Mouse (Mus musculus) hindbrain, embryonic 12.5 days (tissue): ENCODE results near the gene Wdr86. TPM values are rescaled to one million over a fixed set of nuclear protein-coding genes. Genes with fewer than 3 reads are reported as not detected.

Experiments
- ATAC-seq: fragments of 200-750 bp; cut with Nextera tagmentation; 2 replicates; pipeline ENCODE4 v1.8.0; 2017; ENCODE audit warnings: moderate TSS enrichment; ENCODE audit not compliant: low FRiP score
- H3K27ac ChIP-seq: fragments of 300-500 bp; sonication (generic); 2 replicates; pipeline ENCODE4 v1.5.1; 2016; ENCODE audit warnings: mild to moderate bottlenecking
- H3K27me3 ChIP-seq: fragments of 300-500 bp; sonication (generic); 2 replicates; pipeline ENCODE4 v1.6.1; 2016; ENCODE audit warnings: mild to moderate bottlenecking
- H3K36me3 ChIP-seq: fragments of 300-500 bp; sonication (generic); 2 replicates; pipeline ENCODE4 v1.6.1; 2016; ENCODE audit warnings: mild to moderate bottlenecking
- H3K4me1 ChIP-seq: fragments of 300-500 bp; sonication (generic); 2 replicates; pipeline ENCODE4 v1.6.1; 2016
- H3K4me2 ChIP-seq: fragments of 300-500 bp; sonication (generic); replicated peaks from 2 replicates; pipeline ENCODE4 v1.6.1; 2016; ENCODE audit warnings: mild to moderate bottlenecking
- H3K4me3 ChIP-seq: fragments of 300-500 bp; sonication (generic); 2 replicates; pipeline ENCODE4 v1.5.1; 2016; ENCODE audit warnings: mild to moderate bottlenecking
- H3K9ac ChIP-seq: fragments of 300-500 bp; sonication (generic); 2 replicates; pipeline ENCODE4 v1.6.1; 2016; ENCODE audit warnings: mild to moderate bottlenecking, moderate library complexity
- H3K9me3 ChIP-seq: fragments of 300-500 bp; sonication (generic); replicated peaks from 2 replicates; pipeline ENCODE4 v1.6.1; 2016; ENCODE audit warnings: mild to moderate bottlenecking
- WGBS: fragments of 180-500 bp; shearing (Covaris S2); methylation state at CpG from one replicate; pipeline ENCODE4 v1.1.7; 2016; 5-methylcytosine and 5-hydroxymethylcytosine counted together
- polyA plus RNA-seq: library from polyadenylated mRNA; unstranded; fragments of >200 nt; fragmentation: Nextera tagmentation; extraction: Ambion mirVana; gene quantifications from 2 replicates; pipeline ENCODE4 v1.2.1, GENCODE M21; 2016

Wdr86 gene
- polyA plus RNA-seq, 1 experiment from 2014 or later, result 17.7 TPM

- 2% methylated on average over 56 of the region's 59 CpGs for WGBS
- Histone ChIP-seq H3K4me2 (peak overlapping the region; percentile 85), H3K27ac (peak overlapping the region; percentile 80), H3K4me1 (peaks cover 32% of the 10 kb centered on the region), H3K4me3 (peak overlapping the region; percentile 54), H3K9me3 (no peaks in the 10 kb centered on the region), H3K27me3 (no peaks in the 10 kb centered on the region), H3K9ac (peak overlapping the region; percentile 76), H3K36me3 (no peaks in the 10 kb centered on the region)
- ATAC-seq, result peak; percentile 78
These were observed 20.1 kb upstream of the Wdr86 start for GRCm38 (mm10) chr5:24750321-24751304.

- Histone ChIP-seq H3K9me3 (no peaks in the 10 kb centered on the region), H3K4me3 (peak overlapping the region; percentile 54), H3K4me1 (peaks cover 30% of the 10 kb centered on the region), H3K4me2 (peak overlapping the region; percentile 85), H3K36me3 (no peaks in the 10 kb centered on the region), H3K27me3 (no peaks in the 10 kb centered on the region), H3K9ac (peak overlapping the region; percentile 76; the same call in 1 of the 2 replicates), H3K27ac (no peak overlapping the region)
- no peak; the same call in 1 of the 2 replicates for ATAC-seq
- WGBS, result 55% methylated on average over 5 of the region's 5 CpGs
These were observed 19.2 kb upstream of the Wdr86 start for GRCm38 (mm10) chr5:24749731-24750130.

- WGBS, result 13% methylated on average over 6 of the region's 6 CpGs
- Histone ChIP-seq H3K27me3 (no peaks in the 10 kb centered on the region), H3K4me2 (no peak overlapping the region), H3K9me3 (no peaks in the 10 kb centered on the region), H3K4me3 (no peak overlapping the region), H3K4me1 (peaks cover 30% of the 10 kb centered on the region), H3K27ac (no peak overlapping the region), H3K36me3 (no peaks in the 10 kb centered on the region), H3K9ac (no peak overlapping the region; the same call in 1 of the 2 replicates)
- no peak for ATAC-seq
These were observed 17.0 kb upstream of the Wdr86 start for GRCm38 (mm10) chr5:24747533-24747932.

- Histone ChIP-seq H3K4me2 (no peak overlapping the region), H3K4me1 (peaks cover 18% of the 10 kb centered on the region), H3K27me3 (no peaks in the 10 kb centered on the region), H3K27ac (no peak overlapping the region), H3K9ac (no peak overlapping the region), H3K4me3 (no peak overlapping the region), H3K9me3 (no peaks in the 10 kb centered on the region), H3K36me3 (no peaks in the 10 kb centered on the region)
- no peak for ATAC-seq
- WGBS, result 95% methylated on average over 10 of the region's 10 CpGs
These were observed 13.4 kb upstream of the Wdr86 start for GRCm38 (mm10) chr5:24743956-24744355.

- Histone ChIP-seq H3K27ac (peak overlapping the region; percentile 40; the same call in 1 of the 2 replicates), H3K4me3 (no peak overlapping the region), H3K27me3 (no peaks in the 10 kb centered on the region), H3K4me2 (no peak overlapping the region), H3K9me3 (no peaks in the 10 kb centered on the region), H3K36me3 (no peaks in the 10 kb centered on the region), H3K9ac (no peak overlapping the region), H3K4me1 (peaks cover 9% of the 10 kb centered on the region; the same call in 1 of the 2 replicates)
- no peak for ATAC-seq
- 66% methylated on average over 15 of the region's 15 CpGs for WGBS
These were observed 10.8 kb upstream of the Wdr86 start for GRCm38 (mm10) chr5:24741172-24741885.

- Histone ChIP-seq H3K9ac (no peak overlapping the region), H3K36me3 (no peaks in the 10 kb centered on the region), H3K4me1 (peaks cover 9% of the 10 kb centered on the region; the same call in 1 of the 2 replicates), H3K9me3 (no peaks in the 10 kb centered on the region), H3K4me3 (no peak overlapping the region), H3K27ac (no peak overlapping the region), H3K4me2 (no peak overlapping the region), H3K27me3 (no peaks in the 10 kb centered on the region)
- WGBS, result 64% methylated on average over 15 of the region's 15 CpGs
- ATAC-seq, result no peak
These were observed 8.7 kb upstream of the Wdr86 start for GRCm38 (mm10) chr5:24739141-24739753.

GRCm38 (mm10) chr5:24738517-24738916 is 8.0 kb upstream of the Wdr86 start:
- H3K36me3 ChIP-seq, result no peaks in the 10 kb centered on the region
- no peaks in the 10 kb centered on the region for H3K9me3 ChIP-seq
- H3K4me1 ChIP-seq, result peaks cover 14% of the 10 kb centered on the region
- no peak overlapping the region for H3K9ac ChIP-seq
- no peak overlapping the region for H3K4me2 ChIP-seq
- no peak for ATAC-seq
- 81% methylated on average over 1 of the region's 1 CpGs for WGBS
- H3K27me3 ChIP-seq, result no peaks in the 10 kb centered on the region
- H3K4me3 ChIP-seq, result no peak overlapping the region
- no peak overlapping the region for H3K27ac ChIP-seq

GRCm38 (mm10) chr5:24737595-24737994 is 7.1 kb upstream of the Wdr86 start:
- H3K27me3 ChIP-seq, result no peaks in the 10 kb centered on the region
- ATAC-seq, result no peak
- no peak overlapping the region for H3K9ac ChIP-seq
- WGBS, result 90% methylated on average over 10 of the region's 10 CpGs
- H3K4me3 ChIP-seq, result no peak overlapping the region
- no peaks in the 10 kb centered on the region for H3K9me3 ChIP-seq
- H3K27ac ChIP-seq, result no peak overlapping the region
- peaks cover 23% of the 10 kb centered on the region for H3K4me1 ChIP-seq
- H3K4me2 ChIP-seq, result no peak overlapping the region
- no peaks in the 10 kb centered on the region for H3K36me3 ChIP-seq

- no peak for ATAC-seq
- no peak overlapping the region; the same call in 1 of the 2 replicates for H3K27ac ChIP-seq
- H3K36me3 ChIP-seq, result no peaks in the 10 kb centered on the region
- no peak overlapping the region for H3K4me3 ChIP-seq
- H3K4me1 ChIP-seq, result peaks cover 33% of the 10 kb centered on the region
- H3K9ac ChIP-seq, result no peak overlapping the region
- H3K27me3 ChIP-seq, result peaks cover 36% of the 10 kb centered on the region
- no peak overlapping the region for H3K4me2 ChIP-seq
- H3K9me3 ChIP-seq, result no peaks in the 10 kb centered on the region
- WGBS, result 60% methylated on average over 7 of the region's 7 CpGs
These were observed 3.4 kb upstream of the Wdr86 start for GRCm38 (mm10) chr5:24733771-24734426.

GRCm38 (mm10) chr5:24733134-24733533 is 2.6 kb upstream of the Wdr86 start:
- Histone ChIP-seq H3K9ac (no peak overlapping the region), H3K27ac (no peak overlapping the region), H3K27me3 (peaks cover 41% of the 10 kb centered on the region), H3K4me2 (0 out of 2 replicates have a peak overlapping the region, but pooled peaks have one; percentile 3), H3K36me3 (no peaks in the 10 kb centered on the region), H3K9me3 (no peaks in the 10 kb centered on the region), H3K4me3 (no peak overlapping the region), H3K4me1 (peaks cover 33% of the 10 kb centered on the region)
- ATAC-seq, result 0 out of 2 replicates have a peak, but pooled peaks have one; percentile 46
- 0% methylated on average over 8 of the region's 8 CpGs for WGBS

GRCm38 (mm10) chr5:24730986-24731385 is 459 bp upstream of the Wdr86 start:
- H3K9me3 ChIP-seq, result no peaks in the 10 kb centered on the region
- H3K9ac ChIP-seq, result peak overlapping the region; percentile 41; the same call in 1 of the 2 replicates
- peak overlapping the region; percentile 62 for H3K4me2 ChIP-seq
- peaks cover 41% of the 10 kb centered on the region for H3K27me3 ChIP-seq
- no peak overlapping the region for H3K27ac ChIP-seq
- H3K4me1 ChIP-seq, result peaks cover 33% of the 10 kb centered on the region
- peak overlapping the region; percentile 47 for H3K4me3 ChIP-seq
- no peak for ATAC-seq
- WGBS, result 2% methylated on average over 15 of the region's 15 CpGs
- no peaks in the 10 kb centered on the region for H3K36me3 ChIP-seq
